Mouse (Mus musculus) layer of hippocampus, adult 2 months (tissue): ENCODE results near the gene Rxrb. TPM values are rescaled to one million over a fixed set of nuclear protein-coding genes. Genes with fewer than 3 reads are reported as not detected.
A peak's percentile ranks its signal among the peaks of the same experiment; 100 is the strongest.
"Not testable (repeated sequence)": the region's sequence is repeated elsewhere in the genome, so short reads cannot be mapped to it uniquely, and the experiment has no call there.

Source experiments
- DNase-seq, 2 experiments: peaks; one replicate each; pipeline ENCODE4 v3.0.0; 2022; ENCODE audit warnings: low spot score in 2 of 2
- H3K27ac ChIP-seq: fragments of 200-600 bp; 2 replicates; pipeline ENCODE4 v1.8.1; 2022
- H3K4me3 ChIP-seq: fragments of 200-600 bp; 2 replicates; pipeline ENCODE4 v1.8.1; 2022; ENCODE audit warnings: mild to moderate bottlenecking
- CTCF ChIP-seq: fragments of 200-600 bp; conservative IDR thresholded peaks from 2 replicates; pipeline ENCODE4 v1.8.1; 2022; ENCODE audit warnings: antibody characterized with exemption, mild to moderate bottlenecking, moderate library complexity
- long read RNA-seq, 2 experiments: library from polyadenylated mRNA; stranded (forward); transcript quantifications; one replicate each; pipeline ENCODE4 v2.0.0; 2021; ENCODE audit warnings: borderline mapping rate in 2 of 2
- total RNA-seq, 2 experiments: library from RNA; stranded (reverse); gene quantifications; 2 replicates each; pipeline ENCODE4 v1.2.3; 2021

Gene Rxrb
- total RNA-seq: 10 to 100 TPM; 80.6 to 85.5 TPM
- long read RNA-seq, experiment 1, transcript Rxrb-201 (10 exons, 2,627 nt): minor isoform, 33 of 95 reads
- long read RNA-seq, experiment 1, transcript Rxrb-207 (10 exons, 2,577 nt): major isoform, 34 of 95 reads
- long read RNA-seq, experiment 1, partial matches to known transcripts: 5 of 95 reads
- long read RNA-seq, experiment 1, other reads (novel, unspliced or antisense): 14 of 95 reads
- long read RNA-seq, experiment 2, transcript Rxrb-207 (10 exons, 2,577 nt): major isoform, 54 of 138 reads
- long read RNA-seq, experiment 2, transcript Rxrb-204 (1 exons, 939 nt): minor isoform, 7 of 138 reads
- long read RNA-seq, experiment 2, transcript Rxrb-203 (10 exons, 2,502 nt): minor isoform, 5 of 138 reads
- long read RNA-seq, experiment 2, transcript Rxrb-201 (10 exons, 2,627 nt): minor isoform, 42 of 138 reads
- long read RNA-seq, experiment 2, partial matches to known transcripts: 4 of 138 reads
- long read RNA-seq, experiment 2, other reads (novel, unspliced or antisense): 23 of 138 reads

DNA sequence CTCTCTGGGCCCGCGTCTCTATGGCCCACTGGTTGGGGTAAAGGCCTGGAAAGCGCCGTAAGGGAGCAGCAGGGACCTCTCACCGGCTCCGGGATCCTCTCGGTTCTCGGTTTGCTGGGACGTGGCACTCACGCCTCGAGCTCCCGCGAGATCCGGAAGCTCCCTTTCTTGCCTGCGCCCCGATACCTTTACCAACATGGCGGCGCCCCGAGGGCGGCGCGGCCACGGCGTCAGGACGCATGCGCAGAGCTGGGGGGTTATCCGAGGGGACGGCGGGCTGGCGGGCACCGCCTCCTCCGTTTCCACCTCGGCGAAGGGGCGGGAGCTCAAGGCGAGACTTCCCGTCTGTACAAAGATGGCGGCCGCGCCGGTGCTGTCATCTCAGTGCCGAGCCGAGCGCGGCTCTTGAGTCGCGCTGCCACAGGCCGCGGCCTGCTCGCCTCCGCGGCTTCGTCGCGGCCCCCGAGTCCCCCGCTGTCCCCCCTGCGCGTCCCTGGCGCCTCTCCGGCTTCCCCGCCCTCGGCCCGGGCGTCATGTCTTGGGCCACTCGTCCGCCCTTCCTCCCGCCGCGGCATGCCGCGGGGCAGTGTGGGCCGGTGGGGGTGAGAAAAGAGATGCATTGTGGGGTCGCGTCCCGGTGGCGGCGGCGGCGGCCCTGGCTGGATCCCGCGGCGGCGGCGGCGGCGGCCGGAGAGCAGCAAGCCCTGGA is at the start of gene Rxrb, which contains the start of gene Slc39a7:
Gene Rxrb (plus strand): TSS at position 348 of the 709 bp plus-strand sequence.
Gene Slc39a7 (minus strand): TSS at position 218 of the 709 bp plus-strand sequence.
- peak within 1 kb of the TSS; percentile 99 for H3K27ac ChIP-seq
- H3K4me3 ChIP-seq: peak within 1 kb of the TSS; percentile 84
- TF ChIP-seq CTCF: no peak
- peak; percentile 98 to 99 for DNase-seq

GRCm38 (mm10) chr17:33982136-33982535 is 49.5 kb upstream of the Rxrb start:
- peak overlapping the region; percentile 91; the same call in 1 of the 2 replicates for H3K27ac ChIP-seq
- peak in 1 of 2 experiments; percentile 70 for DNase-seq
- H3K4me3 ChIP-seq: peak overlapping the region; percentile 61
- peak; percentile 84 for TF ChIP-seq CTCF

GRCm38 (mm10) chr17:33991788-33992664 is 39.6 kb upstream of the Rxrb start:
- peak; percentile 85 for TF ChIP-seq CTCF
- peak in 1 of 2 experiments; percentile 51 for DNase-seq
- H3K27ac ChIP-seq: no peak overlapping the region
- H3K4me3 ChIP-seq: no peak overlapping the region

DNA sequence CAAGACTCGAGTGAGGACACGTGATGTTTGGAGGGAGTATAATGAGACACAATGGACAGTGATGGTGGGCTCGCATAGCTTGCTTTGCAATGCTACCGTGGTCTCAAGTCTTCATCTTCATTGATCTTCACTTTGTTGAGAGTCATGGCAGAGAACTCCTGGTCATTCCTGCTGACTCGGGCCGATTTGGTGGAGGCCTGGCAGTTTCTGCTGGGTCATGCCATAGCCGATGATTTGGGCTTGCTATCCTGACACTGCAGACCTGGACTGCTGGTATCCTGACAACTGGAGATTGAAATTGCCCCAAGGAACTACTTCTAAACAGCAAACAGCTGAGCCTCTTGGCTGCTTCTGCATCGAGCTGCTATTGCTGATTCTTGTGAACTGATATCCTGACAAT is 36.7 kb upstream of the Rxrb start:
- Histone ChIP-seq H3K4me3 (no peak overlapping the region), H3K27ac (no peak overlapping the region)
- no peak for DNase-seq
- TF ChIP-seq CTCF: no peak

DNA sequence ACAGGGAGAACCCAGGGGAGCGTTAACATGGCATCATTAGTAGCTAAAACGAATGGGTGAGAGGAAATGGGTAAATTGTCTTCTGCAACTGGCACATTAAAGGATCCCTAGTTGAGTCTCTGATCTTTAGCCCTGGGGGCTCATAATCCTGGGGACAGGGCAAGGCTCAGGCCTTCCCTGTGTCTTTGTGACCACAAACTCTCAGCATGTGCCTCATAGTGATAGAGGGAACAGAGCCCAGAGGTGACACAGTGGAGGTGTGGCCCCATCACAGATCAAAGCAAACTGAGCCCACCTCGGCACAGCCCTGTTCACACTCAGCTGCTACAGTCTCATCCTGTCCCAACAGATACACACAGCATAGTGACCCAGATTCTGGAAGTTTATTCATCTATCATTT is 36.0 kb upstream of the Rxrb start:
- no peak overlapping the region for H3K27ac ChIP-seq
- no peak for DNase-seq
- H3K4me3 ChIP-seq: no peak overlapping the region
- no peak for TF ChIP-seq CTCF

GRCm38 (mm10) chr17:33997025-33997424 is 34.6 kb upstream of the Rxrb start:
- DNase-seq, H3K4me3 ChIP-seq, H3K27ac ChIP-seq: not testable (repeated sequence)

- H3K4me3 ChIP-seq: not testable (repeated sequence)
These were observed 32.9 kb upstream of the Rxrb start for GRCm38 (mm10) chr17:33998697-33999096.

GRCm38 (mm10) chr17:33999341-34000149 is 32.1 kb upstream of the Rxrb start:
- H3K27ac ChIP-seq: no peak overlapping the region
- peak overlapping the region; percentile 59 for H3K4me3 ChIP-seq
- DNase-seq: no peak
- TF ChIP-seq CTCF: no peak

More at GRCm38 (mm10) chr17:33998697-33999096, 32.9 kb upstream of the Rxrb start:
- not testable (repeated sequence) for DNase-seq, H3K27ac ChIP-seq

DNA sequence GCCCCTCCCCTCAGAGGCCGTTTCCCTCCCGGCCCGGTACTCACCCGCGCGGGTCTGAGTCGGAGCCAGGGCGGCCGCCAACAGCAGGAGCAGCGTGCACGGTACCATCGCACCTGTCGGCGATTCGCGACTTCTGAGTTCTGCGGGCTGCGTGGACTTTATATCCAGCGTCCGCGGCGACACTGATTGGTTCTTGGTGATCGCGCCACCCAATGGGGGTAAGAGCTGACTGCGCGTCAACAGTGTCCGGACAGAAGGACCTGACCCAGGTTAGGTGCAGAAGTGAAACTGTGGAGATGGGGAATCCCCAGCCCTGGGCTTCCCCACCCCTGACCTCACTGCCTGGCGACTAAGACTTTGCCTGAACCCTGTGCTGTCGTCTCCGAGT is 31.5 kb upstream of the Rxrb start, which contains the start of gene H2-K1:
Gene H2-K1 (minus strand): TSS at position 198 of the 388 bp plus-strand sequence.
- peak; percentile 30 for TF ChIP-seq CTCF
- peak; percentile 46 to 67 for DNase-seq

GRCm38 (mm10) chr17:34000796-34001195 is 30.8 kb upstream of the Rxrb start:
- not testable (repeated sequence) for DNase-seq, H3K4me3 ChIP-seq, H3K27ac ChIP-seq

More for the DNA sequence above, 31.5 kb upstream of the Rxrb start, which contains the start of gene H2-K1:
- Histone ChIP-seq H3K27ac (no peak within 1 kb of the TSS), H3K4me3 (peak within 1 kb of the TSS; percentile 59)

- peak in 1 of 2 experiments; percentile 44 for DNase-seq
- peak; percentile 78 for TF ChIP-seq CTCF
These were observed 28.2 kb upstream of the Rxrb start for GRCm38 (mm10) chr17:34003426-34003825.

More at GRCm38 (mm10) chr17:34003426-34003825, 28.2 kb upstream of the Rxrb start:
- Histone ChIP-seq H3K4me3 (no peak overlapping the region), H3K27ac (no peak overlapping the region)
